Mouse (Mus musculus): Measurements from ENCODE around the gene Lemd1. TPM values are rescaled to one million over a fixed set of nuclear protein-coding genes. Genes with fewer than 3 reads are reported as not detected.

The Lemd1 gene
- polyA plus RNA-seq, 1 experiment from 2014 or later, result 0.43 TPM

DNA sequence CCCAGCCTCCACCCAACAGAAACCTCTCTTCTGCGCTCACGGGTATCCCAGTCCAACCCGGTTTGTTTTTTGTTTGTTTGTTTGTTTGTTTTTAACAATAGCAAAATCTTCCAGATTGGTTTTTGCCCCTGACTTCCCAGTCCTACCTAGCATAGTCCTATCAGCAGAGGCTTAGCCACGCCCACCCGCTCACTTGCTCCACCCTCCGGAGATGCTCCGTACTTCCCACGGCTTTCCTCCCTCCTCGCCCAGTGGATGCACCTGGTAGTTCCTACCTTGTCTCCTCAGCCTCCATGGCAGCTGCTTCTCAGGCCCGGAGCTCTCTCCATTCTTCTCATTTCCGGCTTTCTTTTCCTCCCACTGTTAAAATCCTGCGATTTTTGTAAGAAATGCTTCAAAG lies 42.3 kb downstream of the Lemd1 start:
- WGBS, result 22% methylated on average over 12 of the region's 12 CpGs
- H3K4me1 ChIP-seq (replicated peaks), result no peaks in the 10 kb centered on the region
- H3K27me3 ChIP-seq (replicated peaks), result peaks cover 6% of the 10 kb centered on the region; the same call in 1 of the 2 replicates
- no peaks in the 10 kb centered on the region for H3K36me3 ChIP-seq
- H3K9ac ChIP-seq, result no peak overlapping the region
- no peak for ATAC-seq
- H3K4me3 ChIP-seq (replicated peaks), result no peak overlapping the region
- H3K9me3 ChIP-seq, result no peaks in the 10 kb centered on the region
- H3K4me2 ChIP-seq (replicated peaks), result no peak overlapping the region
- H3K27ac ChIP-seq, result no peak overlapping the region

GRCm38 (mm10) chr1:132234757-132235273 lies 43.6 kb downstream of the Lemd1 start:
- WGBS, result 47% methylated on average over 9 of the region's 9 CpGs
- H3K9ac ChIP-seq, result no peak overlapping the region
- ATAC-seq, result no peak

DNA sequence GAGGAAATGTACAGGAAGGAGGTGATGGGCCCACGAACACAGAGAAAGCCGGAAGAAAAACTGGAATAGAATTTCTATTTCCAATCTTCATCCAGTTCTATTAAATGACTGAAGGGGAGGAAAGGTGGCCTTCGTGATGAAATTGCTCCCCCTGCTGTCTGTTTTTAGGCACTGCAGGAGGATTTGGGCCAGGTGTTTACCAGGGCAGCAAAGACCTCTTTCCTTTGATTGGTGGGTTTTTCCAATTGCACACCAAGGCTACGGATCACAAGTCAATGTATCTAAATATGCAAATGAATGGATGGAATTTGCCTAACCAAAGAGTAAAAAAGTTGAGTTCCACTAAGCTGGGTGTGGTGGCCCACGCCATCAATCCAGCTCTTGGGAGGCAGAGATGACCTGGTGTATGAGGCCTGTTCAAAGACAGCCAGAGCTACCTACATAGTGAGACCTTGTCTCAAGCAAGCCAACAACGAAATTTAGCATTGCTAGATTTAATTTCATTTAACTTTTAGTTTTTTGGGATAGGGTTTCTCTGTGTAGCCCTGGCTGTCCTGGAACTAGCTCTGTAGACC lies 46.4 kb downstream of the Lemd1 start:
- ATAC-seq, result no peak
- Histone ChIP-seq H3K4me3 (replicated peaks) (no peak overlapping the region), H3K4me2 (replicated peaks) (no peak overlapping the region), H3K9ac (no peak overlapping the region), H3K27ac (no peak overlapping the region), H3K36me3 (no peaks in the 10 kb centered on the region), H3K9me3 (no peaks in the 10 kb centered on the region), H3K27me3 (replicated peaks) (peaks cover 6% of the 10 kb centered on the region; the same call in 1 of the 2 replicates), H3K4me1 (replicated peaks) (no peaks in the 10 kb centered on the region)
- WGBS, result 24% methylated on average over 6 of the region's 6 CpGs

More at GRCm38 (mm10) chr1:132234757-132235273, 43.6 kb downstream of the Lemd1 start:
- H3K4me1 ChIP-seq (replicated peaks), result no peaks in the 10 kb centered on the region
- no peaks in the 10 kb centered on the region for H3K9me3 ChIP-seq
- H3K27me3 ChIP-seq (replicated peaks), result peaks cover 6% of the 10 kb centered on the region; the same call in 1 of the 2 replicates
- H3K4me2 ChIP-seq (replicated peaks), result no peak overlapping the region
- H3K36me3 ChIP-seq, result no peaks in the 10 kb centered on the region
- H3K4me3 ChIP-seq (replicated peaks), result no peak overlapping the region
- H3K27ac ChIP-seq, result no peak overlapping the region

DNA sequence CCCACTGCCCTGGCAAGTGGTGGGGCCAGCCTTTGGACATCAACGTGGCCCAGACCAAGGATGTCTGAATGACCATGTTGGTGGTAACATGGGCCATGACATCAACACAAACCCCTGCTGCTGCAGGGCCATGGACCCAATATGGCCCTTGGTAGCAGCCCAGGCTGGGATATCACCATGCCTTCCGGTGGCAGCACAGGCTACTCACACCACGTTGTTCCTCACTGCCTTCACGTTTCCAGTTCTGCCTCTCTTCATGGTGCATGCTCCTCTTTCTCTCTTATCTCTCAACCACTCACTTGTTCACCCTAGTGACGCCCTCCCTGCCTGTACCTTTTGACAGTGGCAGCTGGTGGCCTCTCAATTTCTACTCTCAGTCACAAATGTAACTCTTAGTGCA lies 53.8 kb downstream of the Lemd1 start:
- no peaks in the 10 kb centered on the region for H3K4me1 ChIP-seq (replicated peaks)
- H3K4me3 ChIP-seq (replicated peaks), result no peak overlapping the region
- 75% methylated on average over 5 of the region's 5 CpGs for WGBS
- no peak overlapping the region for H3K4me2 ChIP-seq (replicated peaks)
- H3K27me3 ChIP-seq (replicated peaks), result no peaks in the 10 kb centered on the region
- H3K27ac ChIP-seq, result no peak overlapping the region
- no peaks in the 10 kb centered on the region for H3K9me3 ChIP-seq
- ATAC-seq, result no peak
- H3K36me3 ChIP-seq, result no peaks in the 10 kb centered on the region
- no peak overlapping the region for H3K9ac ChIP-seq

DNA sequence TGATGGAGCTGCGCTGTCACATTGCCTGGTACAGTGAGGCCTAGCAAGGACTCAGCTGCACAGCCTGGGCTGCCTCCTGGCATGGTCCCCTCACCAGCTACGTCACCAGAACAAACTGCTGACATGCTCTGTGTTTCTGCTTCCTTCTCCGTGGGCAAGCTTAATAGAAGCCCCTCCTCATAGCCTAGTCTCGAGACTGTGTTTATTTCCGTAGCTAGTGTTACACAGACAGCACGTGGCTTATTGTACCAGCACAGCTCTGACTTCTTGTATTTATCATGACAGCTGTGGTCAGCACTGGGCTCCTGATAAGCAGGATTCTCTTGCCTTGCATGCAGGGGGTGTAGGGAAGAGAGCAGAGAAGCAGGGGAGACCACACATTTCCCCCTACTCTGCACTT lies 54.9 kb downstream of the Lemd1 start:
- 38% methylated on average over 6 of the region's 6 CpGs for WGBS
- ATAC-seq, result no peak

GRCm38 (mm10) chr1:132246641-132247040 lies 55.4 kb downstream of the Lemd1 start:
- Histone ChIP-seq H3K27ac (no peak overlapping the region), H3K27me3 (replicated peaks) (no peaks in the 10 kb centered on the region), H3K4me1 (replicated peaks) (no peaks in the 10 kb centered on the region), H3K9me3 (no peaks in the 10 kb centered on the region), H3K9ac (no peak overlapping the region), H3K4me2 (replicated peaks) (no peak overlapping the region), H3K4me3 (replicated peaks) (no peak overlapping the region), H3K36me3 (no peaks in the 10 kb centered on the region)
- 83% methylated on average over 4 of the region's 4 CpGs for WGBS
- ATAC-seq, result no peak

More for the DNA sequence above, 54.9 kb downstream of the Lemd1 start:
- H3K27me3 ChIP-seq (replicated peaks), result no peaks in the 10 kb centered on the region
- no peak overlapping the region for H3K9ac ChIP-seq
- no peaks in the 10 kb centered on the region for H3K9me3 ChIP-seq
- no peaks in the 10 kb centered on the region for H3K4me1 ChIP-seq (replicated peaks)
- no peak overlapping the region for H3K4me2 ChIP-seq (replicated peaks)
- no peak overlapping the region for H3K27ac ChIP-seq
- H3K36me3 ChIP-seq, result no peaks in the 10 kb centered on the region
- no peak overlapping the region for H3K4me3 ChIP-seq (replicated peaks)

- H3K27me3 ChIP-seq (replicated peaks), result no peaks in the 10 kb centered on the region
- no peaks in the 10 kb centered on the region for H3K36me3 ChIP-seq
- no peak overlapping the region for H3K27ac ChIP-seq
- no peak overlapping the region for H3K4me3 ChIP-seq (replicated peaks)
- ATAC-seq, result no peak
- H3K9ac ChIP-seq, result no peak overlapping the region
- H3K4me1 ChIP-seq (replicated peaks), result no peaks in the 10 kb centered on the region
- 89% methylated on average over 6 of the region's 6 CpGs for WGBS
- no peaks in the 10 kb centered on the region for H3K9me3 ChIP-seq
- no peak overlapping the region for H3K4me2 ChIP-seq (replicated peaks)
Measured at GRCm38 (mm10) chr1:132254467-132254866, 63.2 kb downstream of the Lemd1 start.

GRCm38 (mm10) chr1:132260331-132260730 lies 69.1 kb downstream of the Lemd1 start:
- no peaks in the 10 kb centered on the region for H3K9me3 ChIP-seq
- H3K9ac ChIP-seq, result no peak overlapping the region
- no peak overlapping the region for H3K27ac ChIP-seq
- no peaks in the 10 kb centered on the region for H3K4me1 ChIP-seq (replicated peaks)
- H3K36me3 ChIP-seq, result no peaks in the 10 kb centered on the region
- no peak for ATAC-seq
- H3K4me3 ChIP-seq (replicated peaks), result no peak overlapping the region
- H3K4me2 ChIP-seq (replicated peaks), result no peak overlapping the region
- 79% methylated on average over 1 of the region's 1 CpGs for WGBS
- H3K27me3 ChIP-seq (replicated peaks), result no peaks in the 10 kb centered on the region

DNA sequence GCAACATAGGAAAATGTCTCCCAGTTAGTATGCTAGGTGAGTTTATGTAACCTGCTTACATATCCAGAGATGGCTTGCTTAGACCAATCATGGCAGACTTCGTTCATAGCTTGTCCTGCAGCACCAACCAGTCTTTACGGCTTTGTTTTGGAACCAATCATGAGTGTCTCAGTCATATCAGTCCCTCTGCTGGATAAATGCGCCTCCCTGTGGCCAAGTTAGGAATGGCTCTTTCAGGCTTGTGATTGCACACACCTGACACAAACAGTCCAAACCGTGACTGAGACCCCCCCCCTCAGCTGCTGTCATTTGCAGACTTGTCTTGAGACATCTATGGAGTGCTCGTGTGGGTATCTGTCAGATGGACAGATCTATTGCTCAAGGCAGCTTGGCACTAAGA lies 69.8 kb downstream of the Lemd1 start:
- H3K36me3 ChIP-seq, result no peaks in the 10 kb centered on the region

DNA sequence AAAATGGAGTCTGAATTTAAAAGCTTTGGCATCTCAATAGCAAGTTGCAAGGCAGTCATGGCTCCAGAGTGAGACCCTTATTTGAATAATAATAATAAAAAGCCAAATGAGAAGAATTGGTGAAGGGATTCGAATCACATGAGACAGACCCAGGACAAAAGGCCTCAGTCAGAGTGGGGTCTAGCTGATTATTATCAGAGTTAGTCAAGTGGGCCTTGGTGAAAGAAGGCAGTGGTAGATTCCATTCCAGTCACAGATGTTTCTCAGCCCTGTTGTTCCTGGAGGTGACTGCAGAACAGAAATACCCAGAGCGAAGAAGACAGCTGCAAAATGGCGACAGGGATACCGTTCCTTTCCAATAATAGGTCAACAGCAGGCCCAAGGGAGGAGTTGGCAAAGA lies 72.4 kb downstream of the Lemd1 start:
- H3K27ac ChIP-seq, result no peak overlapping the region
- H3K4me3 ChIP-seq (replicated peaks), result no peak overlapping the region
- no peaks in the 10 kb centered on the region for H3K4me1 ChIP-seq (replicated peaks)
- H3K27me3 ChIP-seq (replicated peaks), result no peaks in the 10 kb centered on the region
- no peak for ATAC-seq
- no peak overlapping the region for H3K9ac ChIP-seq
- H3K36me3 ChIP-seq, result no peaks in the 10 kb centered on the region
- WGBS, result 86% methylated on average over 4 of the region's 4 CpGs
- H3K9me3 ChIP-seq, result no peaks in the 10 kb centered on the region
- H3K4me2 ChIP-seq (replicated peaks), result no peak overlapping the region

More for the DNA sequence above, 69.8 kb downstream of the Lemd1 start:
- no peak for ATAC-seq
- H3K4me3 ChIP-seq (replicated peaks), result no peak overlapping the region
- no peaks in the 10 kb centered on the region for H3K9me3 ChIP-seq
- H3K4me1 ChIP-seq (replicated peaks), result no peaks in the 10 kb centered on the region
- no peak overlapping the region for H3K27ac ChIP-seq
- H3K27me3 ChIP-seq (replicated peaks), result no peaks in the 10 kb centered on the region
- WGBS, result 71% methylated on average over 5 of the region's 5 CpGs
- no peak overlapping the region for H3K4me2 ChIP-seq (replicated peaks)
- no peak overlapping the region for H3K9ac ChIP-seq

DNA sequence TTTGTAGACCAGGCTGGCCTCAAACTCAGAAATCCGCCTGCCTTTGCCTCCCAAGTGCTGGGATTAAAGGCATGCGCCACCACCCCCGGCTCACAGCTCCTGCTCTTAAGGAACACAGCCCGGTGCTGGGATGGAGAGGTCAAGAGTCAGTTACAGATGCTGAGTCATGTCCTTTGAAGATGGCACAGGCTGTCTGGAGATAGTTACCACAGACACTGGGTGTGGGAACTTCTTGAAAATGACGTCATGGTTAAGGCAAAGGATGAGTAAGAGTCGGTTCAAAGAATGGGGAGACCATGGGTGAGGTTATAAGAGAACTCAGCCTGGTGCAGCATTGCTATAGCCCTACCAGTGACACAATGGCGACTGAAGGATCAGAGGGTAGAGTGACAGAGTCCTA lies 73.3 kb downstream of the Lemd1 start:
- H3K4me3 ChIP-seq (replicated peaks), result no peak overlapping the region
- H3K27ac ChIP-seq, result no peak overlapping the region
- ATAC-seq, result no peak
- no peaks in the 10 kb centered on the region for H3K27me3 ChIP-seq (replicated peaks)
- 60% methylated on average over 7 of the region's 7 CpGs for WGBS
- no peak overlapping the region for H3K4me2 ChIP-seq (replicated peaks)
- H3K9me3 ChIP-seq, result no peaks in the 10 kb centered on the region
- no peaks in the 10 kb centered on the region for H3K36me3 ChIP-seq
- no peak overlapping the region for H3K9ac ChIP-seq
- H3K4me1 ChIP-seq (replicated peaks), result no peaks in the 10 kb centered on the region

DNA sequence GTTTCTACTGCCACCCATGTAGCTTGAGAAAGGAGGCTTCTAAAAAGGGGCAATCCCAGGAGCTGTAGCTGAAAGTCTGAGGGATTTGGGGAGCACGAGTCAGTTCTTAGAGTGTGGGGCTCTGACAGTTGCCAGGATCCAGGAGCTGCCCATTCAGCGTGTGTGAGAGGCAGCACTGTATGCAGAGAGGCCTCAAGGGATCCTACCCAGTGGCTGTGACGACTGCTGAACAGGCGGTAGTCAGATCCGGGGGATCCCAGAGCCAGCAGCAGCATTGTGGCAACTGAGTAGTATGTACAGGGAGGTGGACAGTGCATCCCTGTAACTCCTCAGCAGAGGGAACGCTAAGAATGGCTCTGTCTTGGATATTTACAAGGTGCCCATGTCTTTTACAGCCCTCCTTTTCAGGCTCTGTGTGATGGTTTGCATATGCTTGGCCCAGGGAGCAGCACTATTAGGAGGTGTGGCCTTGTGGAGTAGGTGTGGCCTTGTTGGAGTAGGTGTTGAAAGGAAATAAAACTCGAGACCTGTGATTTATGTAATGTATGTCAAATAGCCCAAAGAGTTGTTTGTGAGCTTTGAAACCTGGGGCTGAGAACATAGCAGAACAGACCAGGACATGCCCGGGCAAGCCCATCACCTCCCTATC lies 74.1 kb downstream of the Lemd1 start:
- ATAC-seq, result no peak
- no peak overlapping the region for H3K4me3 ChIP-seq (replicated peaks)
- no peaks in the 10 kb centered on the region for H3K9me3 ChIP-seq
- no peaks in the 10 kb centered on the region for H3K36me3 ChIP-seq
- H3K27me3 ChIP-seq (replicated peaks), result no peaks in the 10 kb centered on the region
- H3K9ac ChIP-seq, result no peak overlapping the region
- 60% methylated on average over 8 of the region's 8 CpGs for WGBS
- no peaks in the 10 kb centered on the region for H3K4me1 ChIP-seq (replicated peaks)
- no peak overlapping the region for H3K4me2 ChIP-seq (replicated peaks)
- no peak overlapping the region for H3K27ac ChIP-seq

GRCm38 (mm10) chr1:132265936-132266335 lies 74.7 kb downstream of the Lemd1 start:
- no peak for ATAC-seq
- Histone ChIP-seq H3K27me3 (replicated peaks) (no peaks in the 10 kb centered on the region), H3K27ac (no peak overlapping the region), H3K4me2 (replicated peaks) (no peak overlapping the region), H3K9me3 (no peaks in the 10 kb centered on the region), H3K36me3 (no peaks in the 10 kb centered on the region), H3K9ac (no peak overlapping the region), H3K4me3 (replicated peaks) (no peak overlapping the region), H3K4me1 (replicated peaks) (no peaks in the 10 kb centered on the region)
- WGBS, result 87% methylated on average over 10 of the region's 10 CpGs

Data from intestine, embryonic 15.5 days (tissue).